Mouse (Mus musculus) CH12F3 (cell line): ENCODE data around the gene Cep19.

Experiments used
- in situ Hi-C: fragments of 300-500 bp; cut with MboI; formaldehyde crosslinking; loops from 2 replicates; pipeline ENCODE4 v1.14.3; 2020; ENCODE audit warnings: low sequenced_read_pairs

The Cep19 gene

GRCm38 (mm10) chr16:32107342-32108045 lies 7.9 kb downstream of the Cep19 start:
- in situ Hi-C loops, result no loop called here

- in situ Hi-C loops, result no loop called here
Measured at GRCm38 (mm10) chr16:32108170-32108569, 8.6 kb downstream of the Cep19 start.

- in situ Hi-C loops, result no loop called here
Measured at GRCm38 (mm10) chr16:32108578-32108977, 9.0 kb downstream of the Cep19 start.

- in situ Hi-C loops, result no loop called here
Measured at GRCm38 (mm10) chr16:32110951-32111699, 11.5 kb downstream of the Cep19 start.

GRCm38 (mm10) chr16:32113541-32114218 lies 14.1 kb downstream of the Cep19 start:
- in situ Hi-C loops, result no loop called here

GRCm38 (mm10) chr16:32114406-32114805 lies 14.8 kb downstream of the Cep19 start:
- in situ Hi-C loops, result no loop called here

- in situ Hi-C loops, result no loop called here
Measured at GRCm38 (mm10) chr16:32114968-32115695, 15.5 kb downstream of the Cep19 start.

- in situ Hi-C loops, result no loop called here
Measured at GRCm38 (mm10) chr16:32115781-32116180, 16.2 kb downstream of the Cep19 start.

- in situ Hi-C loops, result no loop called here
Measured at GRCm38 (mm10) chr16:32116186-32116585, 16.6 kb downstream of the Cep19 start.

GRCm38 (mm10) chr16:32120454-32120853 lies 20.9 kb downstream of the Cep19 start:
- in situ Hi-C loops, result no loop called here

- in situ Hi-C loops, result no loop called here
Measured at GRCm38 (mm10) chr16:32124020-32124419, 24.4 kb downstream of the Cep19 start.

- in situ Hi-C loops, result no loop called here
Measured at GRCm38 (mm10) chr16:32124444-32125335, 25.1 kb downstream of the Cep19 start.

- in situ Hi-C loops, result no loop called here
Measured at GRCm38 (mm10) chr16:32125364-32125763, 25.8 kb downstream of the Cep19 start.

GRCm38 (mm10) chr16:32127046-32127445 lies 27.4 kb downstream of the Cep19 start:
- in situ Hi-C loops, result no loop called here

- in situ Hi-C loops, result no loop called here
Measured at GRCm38 (mm10) chr16:32129449-32130189, 30.0 kb downstream of the Cep19 start.

GRCm38 (mm10) chr16:32130190-32130826 lies 30.7 kb downstream of the Cep19 start:
- in situ Hi-C loops, result no loop called here

GRCm38 (mm10) chr16:32133148-32133547 lies 33.5 kb downstream of the Cep19 start:
- in situ Hi-C loops, result no loop called here

GRCm38 (mm10) chr16:32135842-32136357 lies 36.3 kb downstream of the Cep19 start:
- in situ Hi-C loops, result no loop called here

GRCm38 (mm10) chr16:32138954-32139353 lies 39.4 kb downstream of the Cep19 start:
- in situ Hi-C loops, result no loop called here
